Mouse (Mus musculus) CH12.LX (cell line): ENCODE data around the gene Bsph1. TPM values are rescaled to one million over a fixed set of nuclear protein-coding genes. Genes with fewer than 3 reads are reported as not detected.
A peak's percentile ranks its signal among the peaks of the same experiment; 100 is the strongest.
"Not testable (repeated sequence)": the region's sequence is repeated elsewhere in the genome, so short reads cannot be mapped to it uniquely, and the experiment has no call there.

Source experiments
- DNase-seq: peaks from one replicate; pipeline ENCODE4 v3.0.0-alpha.2; 2013; ENCODE audit errors: extremely low read depth
- H3K27ac ChIP-seq: 2 replicates; pipeline ENCODE4 v1.5.1; 2012; ENCODE audit warnings: low read depth, mild to moderate bottlenecking, control low read depth, moderate library complexity; ENCODE audit not compliant: insufficient read depth
- H3K27me3 ChIP-seq: replicated peaks from 2 replicates; pipeline ENCODE3; 2012; ENCODE audit warnings: inconsistent platforms
- H3K36me3 ChIP-seq, 2 experiments: replicated peaks in 1 of 2; 2 replicates each; pipeline versions ENCODE3 to v1.6.1; 2012; ENCODE audit warnings: inconsistent platforms in 1 of 2, low read length in 1 of 2, mild to moderate bottlenecking in 1 of 2, mixed read lengths in 1 of 2, moderate library complexity in 1 of 2; ENCODE audit not compliant: control insufficient read depth in 1 of 2, insufficient read depth in 1 of 2
- H3K4me1 ChIP-seq, 2 experiments: 2 replicates each; pipeline ENCODE4 v1.6.1; 2012; ENCODE audit warnings: inconsistent platforms in 1 of 2, moderate library complexity in 1 of 2; ENCODE audit not compliant: insufficient read depth in 2 of 2, control insufficient read depth in 1 of 2
- H3K4me2 ChIP-seq: 2 replicates; pipeline ENCODE4 v1.6.1; 2012; ENCODE audit warnings: low read depth, mild to moderate bottlenecking, control low read depth; ENCODE audit not compliant: poor library complexity, insufficient read depth, severe bottlenecking
- H3K4me3 ChIP-seq, 3 experiments: fragments of 150-350 bp in 1 of 3; sonication (generic) in 1 of 3; replicated peaks in 1 of 3; 2 replicates each; pipeline versions ENCODE3 to v1.5.1; 2011 to 2012; ENCODE audit warnings: low read depth in 2 of 3, low read length in 2 of 3, mild to moderate bottlenecking in 2 of 3, moderate library complexity in 2 of 3, control low read depth in 1 of 3, improper control_type of control experiment in 1 of 3, inconsistent platforms in 1 of 3, mixed read lengths in 1 of 3; ENCODE audit not compliant: poor library complexity in 1 of 3
- H3K79me2 ChIP-seq: replicated peaks from 2 replicates; pipeline ENCODE4 v1.6.1; 2012; ENCODE audit warnings: mild to moderate bottlenecking, moderate library complexity; ENCODE audit not compliant: control insufficient read depth, poor library complexity, insufficient read depth, severe bottlenecking; ENCODE audit errors: extremely low read depth
- H3K9ac ChIP-seq: 2 replicates; pipeline ENCODE4 v1.6.1; 2012; ENCODE audit warnings: low read depth, mild to moderate bottlenecking, control low read depth, moderate library complexity; ENCODE audit not compliant: insufficient read depth
- H3K9me3 ChIP-seq: replicated peaks from 2 replicates; pipeline ENCODE3; 2012; ENCODE audit warnings: low read length, inconsistent platforms, mixed read lengths
- CTCF ChIP-seq, 2 experiments: IDR thresholded peaks in 1 of 2; conservative IDR thresholded peaks in 1 of 2; 2 replicates each; pipeline ENCODE4 v1.5.1; 2011 to 2012; ENCODE audit warnings: low read depth in 2 of 2, low read length in 2 of 2, improper control_type of control experiment in 1 of 2, inconsistent platforms in 1 of 2, mild to moderate bottlenecking in 1 of 2, moderate library complexity in 1 of 2
- E2F4 ChIP-seq: IDR thresholded peaks from 2 replicates; pipeline ENCODE4 v1.6.1; 2011; ENCODE audit warnings: low read depth, low read length, improper control_type of control experiment; ENCODE audit not compliant: insufficient replicate concordance
- MAFK ChIP-seq: IDR thresholded peaks from 2 replicates; pipeline ENCODE4 v1.6.1; 2011; ENCODE audit warnings: low read length, improper control_type of control experiment; ENCODE audit not compliant: insufficient replicate concordance
- RAD21 ChIP-seq: IDR thresholded peaks from 2 replicates; pipeline ENCODE4 v1.6.1; 2011; ENCODE audit warnings: low read depth, mild to moderate bottlenecking, low read length, improper control_type of control experiment, moderate library complexity
- SMC3 ChIP-seq: IDR thresholded peaks from 2 replicates; pipeline ENCODE4 v1.6.1; 2011; ENCODE audit warnings: low read depth, low read length, improper control_type of control experiment
- ZNF384 ChIP-seq: IDR thresholded peaks from 2 replicates; pipeline ENCODE4 v1.6.1; 2012; ENCODE audit warnings: low read depth, low read length, improper control_type of control experiment, inconsistent platforms
- dilution Hi-C: fragments of 300-500 bp; cut with MboI; formaldehyde crosslinking; loops from 2 replicates; pipeline ENCODE4 v1.14.3; 2020; ENCODE audit warnings: low sequenced_read_pairs; ENCODE audit not compliant: extremely low pct_unique_long_range_greater_than_20kb, extremely low pct_ligation_motif_present
- in situ Hi-C: fragments of 300-500 bp; cut with MboI; formaldehyde crosslinking; loops from 3 replicates; pipeline ENCODE4 v1.14.3; 2019; ENCODE audit warnings: low sequenced_read_pairs, low pct_ligation_motif_present, low pct_unique_long_range_greater_than_20kb, mixed read lengths
- polyA plus RNA-seq: library from polyadenylated mRNA; unstranded; fragments of >175 nt; gene quantifications from 2 replicates; pipeline ENCODE4 v1.2.1, GENCODE M21; 2012; ENCODE audit warnings: low read depth; ENCODE audit not compliant: insufficient read length
- total RNA-seq, 2 experiments: library from RNA; depleted of rRNA; stranded (reverse); fragments of 300-350 nt in 1 of 2; fragments of >200 nt in 1 of 2; gene quantifications; 2 replicates each; pipeline ENCODE4 v1.2.3; 2012 to 2014

Bsph1 gene
- total RNA-seq (2012; rRNA removed), result not detected in 2 replicates
- not detected in 2 replicates for total RNA-seq (2014; rRNA removed)
- not detected in 2 replicates for polyA plus RNA-seq

DNA sequence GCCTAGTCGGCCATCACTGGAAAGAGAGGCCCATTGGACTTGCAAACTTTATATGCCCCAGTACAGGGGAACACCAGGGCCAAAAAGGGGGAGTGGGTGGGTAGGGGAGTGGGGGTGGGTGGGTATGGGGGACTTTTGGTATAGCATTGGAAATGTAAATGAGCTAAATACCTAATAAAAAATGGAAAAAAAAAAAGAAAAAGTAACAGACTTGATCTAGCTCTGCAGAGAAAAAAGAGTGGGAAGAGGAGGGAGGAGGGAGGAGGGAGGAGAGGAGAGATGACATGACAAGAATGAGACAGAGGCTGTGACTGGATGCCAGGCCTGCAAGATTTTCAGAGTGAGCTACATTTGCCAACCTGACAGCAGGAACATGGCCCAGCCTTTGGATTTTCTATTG lies at the start of gene Bsph1:
TSS of gene Bsph1 (plus strand) at position 301 of the 400 bp plus-strand sequence.
- H3K4me3 ChIP-seq, H3K9ac ChIP-seq, DNase-seq, dilution Hi-C loops, in situ Hi-C loops, H3K9me3 ChIP-seq, H3K36me3 ChIP-seq, H3K4me2 ChIP-seq, H3K79me2 ChIP-seq, H3K27ac ChIP-seq, H3K4me1 ChIP-seq: not testable (repeated sequence)
- peaks cover 14% of the 10 kb centered on the region for H3K27me3 ChIP-seq

DNA sequence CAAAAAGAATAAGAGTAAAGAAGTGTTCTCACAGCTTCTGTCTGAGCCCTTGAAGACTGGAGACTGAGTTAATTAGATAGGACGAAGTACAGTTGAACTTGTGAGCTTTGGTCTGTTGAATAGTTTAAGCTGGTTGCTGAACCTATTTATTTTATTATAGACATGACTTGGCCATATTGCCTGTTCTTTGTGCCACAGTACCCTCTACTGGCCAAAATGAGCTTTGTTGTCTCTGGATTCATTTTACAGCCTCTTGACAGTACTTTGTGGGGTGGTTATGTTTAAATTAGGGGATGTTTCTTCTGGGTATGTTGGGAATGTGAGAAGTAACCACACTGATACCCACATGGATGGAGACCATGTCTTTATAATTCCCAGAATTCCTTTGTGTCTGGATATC lies 60.9 kb downstream of the Bsph1 start:
- Histone ChIP-seq H3K27me3 (peaks cover 15% of the 10 kb centered on the region), H3K79me2 (no peaks in the 10 kb centered on the region), H3K4me2 (no peak overlapping the region), H3K4me1 (no peaks in the 10 kb centered on the region), H3K9ac (no peak overlapping the region), H3K4me3 (no peak overlapping the region), H3K27ac (no peak overlapping the region)
- dilution Hi-C loops, result no loop called here
- DNase-seq, result peak; percentile 34
- in situ Hi-C loops, result no loop called here
- TF ChIP-seq E2F4 (no peak), SMC3 (peak; percentile 63), CTCF (conservative IDR thresholded peaks at IDR 0.05 in 1 of 2, IDR thresholded peaks at IDR 0.05 in 1 of 2; ENCODE audit: low read depth in 2 of 2, low read length in 2 of 2) (peak; percentile 25 to 73; a peak in 2 of 4 replicates), MAFK (no peak), ZNF384 (no peak), RAD21 (peak; percentile 83)
- TF ChIP-seq, all 38 proteins: peak for 3
- Histone ChIP-seq H3K36me3 (no peaks in the 10 kb centered on the region), H3K9me3 (no peaks in the 10 kb centered on the region)

Other genes starting within 250 kb of the Bsph1 start
- gene Vmn1r89, start 237.8 kb upstream of the Bsph1 start, total RNA-seq (2012; rRNA removed), result not detected in 2 replicates
- gene Vmn1r89, start 237.8 kb upstream of the Bsph1 start, total RNA-seq (2014; rRNA removed), result not detected in 2 replicates
- gene Vmn1r89, start 237.8 kb upstream of the Bsph1 start, polyA plus RNA-seq, result not detected in 2 replicates
- gene Lig1, start 173.6 kb upstream of the Bsph1 start, total RNA-seq (2012; rRNA removed), result 82.4 and 86.2 TPM in 2 replicates
- gene Lig1, start 173.6 kb upstream of the Bsph1 start, total RNA-seq (2014; rRNA removed), result 34.8 and 42.0 TPM in 2 replicates
- gene Lig1, start 173.6 kb upstream of the Bsph1 start, polyA plus RNA-seq, result 163 and 204 TPM in 2 replicates
- 3.8 and 4.2 TPM in 2 replicates for gene Zswim9, start 172.1 kb upstream of the Bsph1 start, total RNA-seq (2012; rRNA removed)
- 1.2 and 1.3 TPM in 2 replicates for gene Zswim9, start 172.1 kb upstream of the Bsph1 start, total RNA-seq (2014; rRNA removed)
- 5.1 and 5.5 TPM in 2 replicates for gene Zswim9, start 172.1 kb upstream of the Bsph1 start, polyA plus RNA-seq
- 0.17 and 0.55 TPM in 2 replicates for gene Pla2g4c, start 126.2 kb upstream of the Bsph1 start, total RNA-seq (2012; rRNA removed)
- gene Pla2g4c, start 126.2 kb upstream of the Bsph1 start, total RNA-seq (2014; rRNA removed), result 1.1 TPM in 2 replicates
- gene Pla2g4c, start 126.2 kb upstream of the Bsph1 start, polyA plus RNA-seq, result 1.4 and 1.7 TPM in 2 replicates
- not detected in 2 replicates for gene Cabp5, start 52.7 kb upstream of the Bsph1 start, total RNA-seq (2012; rRNA removed)
- gene Cabp5, start 52.7 kb upstream of the Bsph1 start, total RNA-seq (2014; rRNA removed), result not detected in 2 replicates
- not detected in 2 replicates for gene Cabp5, start 52.7 kb upstream of the Bsph1 start, polyA plus RNA-seq
- gene Bsph2, start 120.2 kb downstream of the Bsph1 start, total RNA-seq (2012; rRNA removed), result not detected in 2 replicates
- gene Bsph2, start 120.2 kb downstream of the Bsph1 start, total RNA-seq (2014; rRNA removed), result not detected in 2 replicates
- gene Bsph2, start 120.2 kb downstream of the Bsph1 start, polyA plus RNA-seq, result not detected in 2 replicates
- not detected in 2 replicates for gene Sult2a5, start 173.1 kb downstream of the Bsph1 start, total RNA-seq (2012; rRNA removed)
- not detected in 2 replicates for gene Sult2a5, start 173.1 kb downstream of the Bsph1 start, total RNA-seq (2014; rRNA removed)
- not detected in 2 replicates for gene Sult2a5, start 173.1 kb downstream of the Bsph1 start, polyA plus RNA-seq